Mouse (Mus musculus) spleen, adult 2 months (tissue): ENCODE measurements around the gene Hs3st4.

Experiments used
- CTCF ChIP-seq: fragments of 200-500 bp; IDR thresholded peaks from 2 replicates; pipeline ENCODE4 v1.5.1; 2011; ENCODE audit warnings: mild to moderate bottlenecking, inconsistent platforms; ENCODE audit not compliant: insufficient read depth, insufficient read length, insufficient replicate concordance; ENCODE audit errors: extremely low read depth
- POLR2A ChIP-seq: fragments of 200-500 bp; IDR thresholded peaks from 2 replicates; pipeline ENCODE4 v1.6.1; 2011; ENCODE audit warnings: low read depth, low read length, inconsistent platforms

GRCm38 (mm10) chr7:123998601-123999000 is 15.9 kb downstream of the Hs3st4 start:
- no peak for TF ChIP-seq POLR2A
- no peak for TF ChIP-seq CTCF
